Mouse (Mus musculus) E14TG2a.4 (cell line): Measurements from ENCODE around the gene Tlr9.

Source experiments
- H3K27me3 ChIP-seq: 2 replicates; pipeline ENCODE4 v1.6.1; 2014; ENCODE audit warnings: low read length, control low read depth; ENCODE audit not compliant: insufficient read depth
- H3K36me3 ChIP-seq: 2 replicates; pipeline ENCODE4 v1.6.1; 2014; ENCODE audit warnings: low read length, control low read depth; ENCODE audit not compliant: insufficient read depth
- H3K4me1 ChIP-seq: replicated peaks from 2 replicates; pipeline ENCODE4 v1.6.1; 2014; ENCODE audit warnings: low read depth, low read length, control low read depth
- H3K4me3 ChIP-seq: replicated peaks from 2 replicates; pipeline ENCODE4 v1.5.1; 2014; ENCODE audit warnings: mild to moderate bottlenecking, low read length
- H3K9me3 ChIP-seq: 2 replicates; pipeline ENCODE4 v1.6.1; 2014; ENCODE audit warnings: low read length, control low read depth
- CTCF ChIP-seq: conservative IDR thresholded peaks from 2 replicates; pipeline ENCODE4 v1.5.1; 2014; ENCODE audit warnings: low read length
- NANOG ChIP-seq: IDR thresholded peaks from 2 replicates; pipeline ENCODE4 v1.6.1; 2014; ENCODE audit warnings: borderline replicate concordance, low read length, mixed read lengths
- POU5F1 ChIP-seq: IDR thresholded peaks from 2 replicates; pipeline ENCODE4 v1.6.1; 2014; ENCODE audit warnings: low read length, borderline replicate concordance

Gene Tlr9

GRCm38 (mm10) chr9:106225469-106226150 lies 3.2 kb downstream of the Tlr9 start:
- no peak for TF ChIP-seq CTCF
- TF ChIP-seq NANOG: no peak
- no peak for TF ChIP-seq POU5F1
- Histone ChIP-seq H3K4me3 (peak overlapping the region; percentile 76), H3K4me1 (peaks cover 40% of the 10 kb centered on the region), H3K27me3 (peaks cover 46% of the 10 kb centered on the region), H3K9me3 (no peaks in the 10 kb centered on the region), H3K36me3 (no peaks in the 10 kb centered on the region)

GRCm38 (mm10) chr9:106226151-106226682 lies 3.8 kb downstream of the Tlr9 start:
- peaks cover 46% of the 10 kb centered on the region for H3K4me1 ChIP-seq
- H3K36me3 ChIP-seq: no peaks in the 10 kb centered on the region
- TF ChIP-seq POU5F1 (no peak), CTCF (no peak), NANOG (no peak)
- H3K9me3 ChIP-seq: no peaks in the 10 kb centered on the region
- H3K4me3 ChIP-seq: peak overlapping the region; percentile 76
- peaks cover 46% of the 10 kb centered on the region for H3K27me3 ChIP-seq

- Histone ChIP-seq H3K9me3 (no peaks in the 10 kb centered on the region), H3K36me3 (no peaks in the 10 kb centered on the region), H3K4me1 (peaks cover 50% of the 10 kb centered on the region), H3K27me3 (peaks cover 38% of the 10 kb centered on the region), H3K4me3 (no peak overlapping the region)
- TF ChIP-seq POU5F1: no peak
- no peak for TF ChIP-seq CTCF
- TF ChIP-seq NANOG: no peak
These were observed 5.5 kb downstream of the Tlr9 start for GRCm38 (mm10) chr9:106227790-106228429.

GRCm38 (mm10) chr9:106230051-106230733 lies 7.8 kb downstream of the Tlr9 start:
- peaks cover 16% of the 10 kb centered on the region for H3K27me3 ChIP-seq
- H3K36me3 ChIP-seq: peaks cover 20% of the 10 kb centered on the region
- H3K4me3 ChIP-seq: no peak overlapping the region
- H3K9me3 ChIP-seq: no peaks in the 10 kb centered on the region
- peaks cover 55% of the 10 kb centered on the region for H3K4me1 ChIP-seq
- TF ChIP-seq NANOG (no peak), POU5F1 (no peak), CTCF (no peak)

- Histone ChIP-seq H3K4me3 (no peak overlapping the region), H3K4me1 (peaks cover 54% of the 10 kb centered on the region), H3K36me3 (peaks cover 24% of the 10 kb centered on the region), H3K9me3 (no peaks in the 10 kb centered on the region), H3K27me3 (peaks cover 10% of the 10 kb centered on the region)
- TF ChIP-seq CTCF (peak; percentile 37), POU5F1 (no peak)
These were observed 8.3 kb downstream of the Tlr9 start for GRCm38 (mm10) chr9:106230734-106231106.

GRCm38 (mm10) chr9:106231220-106231619 lies 8.8 kb downstream of the Tlr9 start:
- H3K27me3 ChIP-seq: peaks cover 6% of the 10 kb centered on the region
- no peaks in the 10 kb centered on the region for H3K9me3 ChIP-seq
- H3K4me3 ChIP-seq: no peak overlapping the region
- H3K4me1 ChIP-seq: peaks cover 51% of the 10 kb centered on the region
- no peak for TF ChIP-seq CTCF
- TF ChIP-seq NANOG: no peak
- TF ChIP-seq POU5F1: no peak
- peaks cover 29% of the 10 kb centered on the region for H3K36me3 ChIP-seq

GRCm38 (mm10) chr9:106231816-106232215 lies 9.4 kb downstream of the Tlr9 start:
- no peak overlapping the region for H3K4me3 ChIP-seq
- 0 out of 2 replicates have a peak, but pooled peaks cover 2% of the 10 kb centered on the region for H3K27me3 ChIP-seq
- peaks cover 54% of the 10 kb centered on the region for H3K4me1 ChIP-seq
- H3K9me3 ChIP-seq: no peaks in the 10 kb centered on the region
- TF ChIP-seq POU5F1 (no peak), NANOG (no peak), CTCF (no peak)
- peaks cover 35% of the 10 kb centered on the region for H3K36me3 ChIP-seq

GRCm38 (mm10) chr9:106232956-106233355 lies 10.6 kb downstream of the Tlr9 start:
- H3K9me3 ChIP-seq: no peaks in the 10 kb centered on the region
- peaks cover 46% of the 10 kb centered on the region for H3K36me3 ChIP-seq
- H3K4me3 ChIP-seq: no peak overlapping the region
- H3K4me1 ChIP-seq: peaks cover 46% of the 10 kb centered on the region
- H3K27me3 ChIP-seq: no peaks in the 10 kb centered on the region
- TF ChIP-seq NANOG: no peak
- no peak for TF ChIP-seq CTCF

- Histone ChIP-seq H3K4me3 (no peak overlapping the region), H3K4me1 (peaks cover 42% of the 10 kb centered on the region), H3K27me3 (no peaks in the 10 kb centered on the region), H3K9me3 (no peaks in the 10 kb centered on the region), H3K36me3 (peaks cover 56% of the 10 kb centered on the region)
- no peak for TF ChIP-seq POU5F1
- no peak for TF ChIP-seq CTCF
- no peak for TF ChIP-seq NANOG
These were observed 11.6 kb downstream of the Tlr9 start for GRCm38 (mm10) chr9:106233953-106234352.
